Mouse (Mus musculus) A20 (cell line): ENCODE measurements at regions not wholly inside any gene's neighbourhood (a gene's known extent, or its start where the extent isn't known, plus 50 kb on each side); places are given as distances from the start of the nearest gene placed in this dataset.
A peak's percentile ranks its signal among the peaks of the same experiment; 100 is the strongest.

ENCODE experiments used
- DNase-seq: peaks from one replicate; pipeline ENCODE4 v3.0.0-alpha.2; 2011; ENCODE audit warnings: low read depth, low spot score

GRCm38 (mm10) chr1:120667776-120668175, 65.6 kb downstream of the En1 start:
- DNase-seq: peak; percentile 39

- DNase-seq: peak; percentile 74
Measured at GRCm38 (mm10) chr1:120683532-120684245, 81.5 kb downstream of the En1 start.

DNA sequence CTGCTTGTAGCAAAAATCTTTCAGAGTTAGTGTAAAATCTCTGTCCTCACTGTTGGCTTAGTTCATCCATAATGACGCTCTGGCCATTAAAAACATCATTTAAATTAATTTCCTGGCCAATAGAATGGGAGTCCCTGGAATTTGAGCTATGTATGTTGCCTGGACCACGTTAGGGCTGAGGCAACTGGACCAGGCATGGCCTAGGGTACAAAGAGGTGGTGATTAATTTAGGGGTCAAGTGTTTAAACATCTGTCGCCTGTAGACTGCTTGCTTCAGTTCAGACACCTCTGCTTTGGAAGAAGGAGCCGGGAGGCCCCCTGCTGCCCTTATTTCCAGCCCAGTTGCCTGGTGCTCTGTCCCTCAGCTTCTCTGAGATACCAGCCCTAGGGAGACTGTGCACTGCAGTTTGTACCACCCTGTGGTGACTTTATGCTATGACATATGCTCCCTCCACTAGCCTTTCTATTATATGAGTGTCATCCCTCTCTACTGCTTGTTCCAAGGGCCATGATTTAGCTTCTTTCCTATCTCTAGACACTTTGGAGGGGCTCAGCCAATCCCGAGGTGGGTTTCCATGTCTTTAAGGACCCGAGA, 83.5 kb downstream of the En1 start:
- DNase-seq: peak; percentile 30

- no peak for DNase-seq
Measured at GRCm38 (mm10) chr1:120691571-120691970, 89.4 kb downstream of the En1 start.

- DNase-seq: peak; percentile 14
Measured at GRCm38 (mm10) chr1:120698189-120698588, 96.0 kb downstream of the En1 start.

DNA sequence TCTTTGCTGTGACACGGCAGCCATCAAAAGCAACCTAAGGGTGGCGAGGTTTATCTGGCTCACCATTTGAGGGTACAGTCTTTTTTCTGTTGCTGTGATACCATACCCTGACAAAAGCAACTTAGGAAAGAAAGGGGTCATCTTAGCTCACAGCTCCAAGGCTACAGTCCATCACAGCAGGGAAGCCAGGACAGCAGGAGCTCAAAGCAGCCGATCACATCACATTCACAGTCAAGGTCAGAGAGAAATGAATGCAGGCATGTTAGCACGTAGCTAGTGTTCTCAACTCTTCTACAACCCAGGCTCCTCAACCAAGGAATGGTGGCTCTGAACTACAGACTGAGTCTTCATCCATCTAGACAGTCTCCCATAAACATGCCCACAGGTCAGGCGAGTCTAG, 102.0 kb downstream of the En1 start:
- no peak for DNase-seq

GRCm38 (mm10) chr1:120706011-120706410, 103.8 kb downstream of the En1 start:
- DNase-seq: no peak

DNA sequence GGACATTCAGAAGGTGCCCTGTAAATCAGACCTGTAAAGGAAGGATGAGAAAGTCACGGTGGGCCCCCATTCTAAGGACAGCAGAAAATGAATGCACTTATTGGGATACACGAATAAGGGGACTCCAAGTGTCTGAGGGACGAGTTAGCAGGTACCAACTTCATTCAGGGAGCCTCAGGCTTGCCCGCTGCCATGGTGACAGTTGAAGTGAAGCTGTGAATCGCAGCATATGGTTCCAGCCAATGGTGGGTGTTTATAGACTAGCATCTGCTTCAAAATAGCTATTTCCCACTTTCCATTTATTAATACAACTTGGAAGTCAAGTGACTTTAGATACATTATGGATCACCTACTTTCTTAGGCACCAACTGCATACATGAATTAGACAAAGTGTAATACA, 106.3 kb downstream of the En1 start:
- no peak for DNase-seq

- no peak for DNase-seq
Measured at GRCm38 (mm10) chr1:120715105-120715877, 113.1 kb downstream of the En1 start.

DNA sequence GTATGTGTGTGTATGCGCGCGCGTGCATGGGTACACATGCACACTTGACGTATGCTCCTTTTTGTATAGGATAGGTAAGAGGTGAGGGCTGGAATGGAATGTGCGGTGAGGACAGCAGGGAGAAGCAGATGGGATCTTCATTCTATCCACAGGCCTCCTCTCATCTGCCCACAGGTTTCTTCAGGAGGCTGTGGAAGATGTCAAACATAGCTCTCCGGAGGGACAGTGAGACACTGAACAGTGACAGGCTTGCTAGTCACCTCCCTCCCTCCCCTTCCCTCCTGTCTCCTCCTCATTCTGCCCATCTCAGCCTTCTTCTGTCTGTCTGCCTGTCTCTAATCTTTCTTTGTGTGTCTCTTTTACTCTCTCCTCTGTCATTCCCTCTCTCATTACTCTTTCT, 124.6 kb downstream of the En1 start:
- no peak for DNase-seq

DNA sequence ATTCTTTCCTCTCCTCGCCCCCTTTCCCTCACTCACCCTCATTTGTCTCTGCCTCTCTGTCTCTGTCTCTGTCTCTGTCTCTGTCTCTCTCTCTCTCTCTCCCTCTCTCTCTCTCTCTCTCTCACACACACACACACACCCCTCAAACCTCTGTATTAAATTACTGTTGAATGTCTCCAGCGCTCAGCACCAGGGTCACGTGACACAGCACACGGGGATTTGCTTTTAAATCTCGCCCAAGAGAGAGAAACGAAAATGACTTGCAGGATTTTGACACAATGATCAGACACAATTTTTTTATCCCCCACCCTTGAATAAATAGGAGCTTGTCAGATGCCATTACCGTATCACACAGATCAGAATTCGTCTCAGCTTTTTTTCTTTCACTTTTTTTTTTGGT, 125.2 kb downstream of the En1 start:
- no peak for DNase-seq

- no peak for DNase-seq
Measured at GRCm38 (mm10) chr1:120732003-120732402, 129.8 kb downstream of the En1 start.

DNA sequence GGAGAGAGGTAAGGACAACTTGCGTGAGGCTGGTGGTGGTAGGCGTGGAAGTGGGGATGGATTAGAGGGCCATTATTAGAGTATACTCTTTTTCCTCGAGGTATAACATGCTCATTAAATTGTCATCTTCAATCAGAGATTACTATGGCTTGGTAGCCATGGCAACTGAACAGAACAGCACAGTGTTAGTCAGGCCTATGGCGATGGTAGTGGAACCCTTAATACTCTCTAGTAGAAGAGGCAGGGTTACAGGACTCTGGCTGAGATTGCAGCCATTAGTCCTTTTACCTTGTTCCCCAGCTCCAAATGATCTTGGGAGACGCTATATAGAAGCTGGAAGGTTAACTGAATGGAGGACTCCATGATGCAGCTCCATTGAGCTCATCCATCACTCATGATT, 131.5 kb downstream of the En1 start:
- no peak for DNase-seq

GRCm38 (mm10) chr1:120734846-120735245, 132.6 kb downstream of the En1 start:
- no peak for DNase-seq

GRCm38 (mm10) chr1:120739499-120739898, 137.3 kb downstream of the En1 start:
- DNase-seq: no peak

GRCm38 (mm10) chr1:120741091-120741740, 139.0 kb downstream of the En1 start:
- peak; percentile 2 for DNase-seq

GRCm38 (mm10) chr1:120748963-120749362, 146.7 kb downstream of the En1 start:
- DNase-seq: no peak

DNA sequence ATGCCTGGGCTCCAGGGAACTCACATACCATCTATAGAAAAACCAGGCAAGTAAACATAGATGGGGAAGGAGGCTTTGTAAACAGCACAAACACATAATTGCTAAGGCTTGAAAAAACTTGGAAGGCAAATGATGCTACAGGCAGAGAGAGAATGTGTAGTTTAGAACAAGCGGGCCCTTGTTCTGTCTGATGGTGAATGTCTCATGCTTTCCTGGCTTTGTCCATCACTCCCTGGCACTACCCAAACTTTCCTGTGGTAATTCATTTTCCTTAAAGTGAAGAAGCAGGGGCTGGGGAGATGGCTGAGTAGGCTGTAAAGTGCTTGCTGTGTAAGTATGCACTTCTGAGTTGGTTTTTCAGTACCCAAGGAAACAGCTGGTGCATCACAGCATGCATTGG, 151.2 kb downstream of the En1 start:
- no peak for DNase-seq

DNA sequence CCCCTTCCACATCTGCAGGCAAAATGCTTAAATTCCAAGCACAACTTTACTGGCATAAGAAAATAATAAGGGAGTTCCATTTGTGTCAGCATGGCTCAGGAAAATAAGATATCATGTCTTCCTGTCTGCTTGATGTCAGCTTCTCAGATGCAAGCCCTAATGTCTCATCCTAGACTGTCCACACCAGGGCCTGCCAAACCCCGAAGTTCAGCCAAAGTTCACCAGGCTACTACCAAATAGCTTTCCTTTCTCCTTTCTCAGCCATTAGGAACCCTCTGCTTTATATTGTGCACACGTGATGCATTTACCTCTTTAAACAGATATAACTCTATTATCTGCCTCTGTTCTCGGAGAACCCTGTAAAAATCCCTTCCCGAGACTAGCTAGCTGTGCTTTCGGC, 152.1 kb downstream of the En1 start:
- DNase-seq: no peak

GRCm38 (mm10) chr1:120757283-120757821, 155.1 kb downstream of the En1 start:
- DNase-seq: no peak

GRCm38 (mm10) chr1:120758172-120758571, 156.0 kb downstream of the En1 start:
- DNase-seq: no peak

DNA sequence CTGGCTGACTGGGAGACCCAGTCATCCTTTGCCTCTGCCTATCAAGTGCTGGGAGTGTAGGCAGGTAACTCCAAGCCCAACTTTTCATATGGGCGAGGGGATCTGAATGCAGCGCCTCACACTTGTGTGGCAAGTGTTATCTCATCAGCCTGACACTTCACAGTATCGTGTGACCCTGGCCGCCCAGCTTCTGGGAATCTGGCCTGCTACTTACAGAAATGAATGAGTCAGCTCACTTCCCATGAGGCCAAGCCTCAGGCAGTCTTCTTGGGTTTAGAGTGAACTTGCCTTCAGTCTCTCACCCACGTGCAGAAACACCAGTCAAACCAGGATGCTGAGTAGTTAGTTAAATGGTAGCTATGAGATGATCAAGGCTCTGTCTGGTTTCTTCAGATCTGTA, 156.5 kb downstream of the En1 start:
- DNase-seq: no peak
